Mouse (Mus musculus) lung, embryonic 16.5 days (tissue): ENCODE measurements around the gene U2af1l4. TPM values are rescaled to one million over a fixed set of nuclear protein-coding genes. Genes with fewer than 3 reads are reported as not detected.

Experiments
- ATAC-seq: fragments of 200-750 bp; cut with Nextera tagmentation; 2 replicates; pipeline ENCODE4 v1.8.0; 2017; ENCODE audit warnings: low read depth, mild to moderate bottlenecking, moderate library complexity
- H3K27ac ChIP-seq: fragments of 300-500 bp; sonication (generic); 2 replicates; pipeline ENCODE4 v1.5.1; 2014; ENCODE audit warnings: mild to moderate bottlenecking, control low read depth, low read length
- H3K27me3 ChIP-seq: fragments of 300-500 bp; sonication (generic); 2 replicates; pipeline ENCODE4 v1.6.1; 2014; ENCODE audit warnings: low read depth, low read length, mixed read lengths; ENCODE audit not compliant: control insufficient read depth, insufficient read depth
- H3K36me3 ChIP-seq: fragments of 300-500 bp; sonication (generic); 2 replicates; pipeline ENCODE4 v1.6.1; 2014; ENCODE audit warnings: low read length; ENCODE audit not compliant: control insufficient read depth, insufficient read depth
- H3K4me1 ChIP-seq: fragments of 300-500 bp; sonication (generic); replicated peaks from 2 replicates; pipeline ENCODE4 v1.6.1; 2014; ENCODE audit warnings: low read length, mixed read lengths; ENCODE audit not compliant: control insufficient read depth, insufficient read depth
- H3K4me2 ChIP-seq: fragments of 300-500 bp; sonication (generic); 2 replicates; pipeline ENCODE4 v1.6.1; 2014; ENCODE audit warnings: low read depth, low read length, control low read depth
- H3K4me3 ChIP-seq: fragments of 300-500 bp; sonication (generic); 2 replicates; pipeline ENCODE4 v1.5.1; 2014; ENCODE audit warnings: mild to moderate bottlenecking, low read length, control low read depth
- H3K9ac ChIP-seq: fragments of 300-500 bp; sonication (generic); 2 replicates; pipeline ENCODE4 v1.6.1; 2014; ENCODE audit warnings: low read length, control low read depth
- H3K9me3 ChIP-seq: fragments of 300-500 bp; sonication (generic); 2 replicates; pipeline ENCODE4 v1.6.1; 2016; ENCODE audit warnings: low read length; ENCODE audit not compliant: control insufficient read depth
- WGBS: fragments of 180-500 bp; shearing (Covaris S2); extraction: QIAGEN DNeasy Blood & Tissue Kit; methylation state at CpG from one replicate; pipeline ENCODE4 v1.1.7; 2014; 5-methylcytosine and 5-hydroxymethylcytosine counted together
- polyA plus RNA-seq: library from polyadenylated mRNA; unstranded; fragments of >200 nt; fragmentation: Nextera tagmentation; extraction: Ambion mirVana; gene quantifications from 2 replicates; pipeline ENCODE4 v1.2.1, GENCODE M21; 2015

The U2af1l4 gene
- polyA plus RNA-seq, 1 experiment from 2014 or later = 95.5 TPM

DNA sequence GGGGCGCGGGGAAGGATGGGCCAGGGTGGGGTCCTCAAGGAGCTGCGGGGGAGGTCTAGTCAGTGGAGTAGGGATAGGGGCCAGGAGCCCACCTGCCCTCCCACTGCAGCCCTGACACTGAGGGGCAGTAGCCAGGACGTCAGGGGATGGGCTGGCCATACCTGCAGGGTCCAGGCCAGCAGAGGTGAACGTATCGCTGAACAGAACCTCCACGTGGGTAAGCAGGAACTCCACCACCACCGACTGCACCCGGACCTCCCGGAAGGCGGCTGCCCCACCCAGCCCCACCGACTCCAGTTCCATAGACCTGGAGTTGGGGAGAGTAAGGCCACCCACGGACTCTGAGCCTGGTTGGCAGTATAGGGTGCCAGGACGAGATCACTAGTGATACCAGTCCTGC lies 36.1 kb upstream of the U2af1l4 start:
- WGBS = 85% methylated on average over 14 of the region's 14 CpGs
- H3K4me2 ChIP-seq = no peak overlapping the region
- ATAC-seq = no peak
- H3K9me3 ChIP-seq = no peaks in the 10 kb centered on the region
- H3K4me1 ChIP-seq = peaks cover 10% of the 10 kb centered on the region
- peaks cover 34% of the 10 kb centered on the region for H3K36me3 ChIP-seq
- H3K27me3 ChIP-seq = no peaks in the 10 kb centered on the region
- no peak overlapping the region for H3K27ac ChIP-seq
- H3K9ac ChIP-seq = peak overlapping the region; percentile 34; the same call in 1 of the 2 replicates
- H3K4me3 ChIP-seq = no peak overlapping the region

- Histone ChIP-seq H3K9me3 (no peaks in the 10 kb centered on the region), H3K4me3 (no peak overlapping the region), H3K4me2 (no peak overlapping the region), H3K27ac (no peak overlapping the region), H3K4me1 (peaks cover 22% of the 10 kb centered on the region), H3K9ac (no peak overlapping the region), H3K27me3 (no peaks in the 10 kb centered on the region), H3K36me3 (peaks cover 36% of the 10 kb centered on the region)
- 75% methylated on average over 9 of the region's 9 CpGs for WGBS
- ATAC-seq = no peak
Observed at GRCm38 (mm10) chr7:30531291-30531815, 31.7 kb upstream of the U2af1l4 start.

- Histone ChIP-seq H3K9ac (peak overlapping the region; percentile 38; the same call in 1 of the 2 replicates), H3K4me3 (no peak overlapping the region), H3K36me3 (peaks cover 29% of the 10 kb centered on the region), H3K4me1 (peaks cover 17% of the 10 kb centered on the region), H3K27me3 (no peaks in the 10 kb centered on the region), H3K9me3 (no peaks in the 10 kb centered on the region), H3K4me2 (0 out of 2 replicates have a peak overlapping the region, but pooled peaks have one; percentile 5), H3K27ac (no peak overlapping the region)
- ATAC-seq = no peak
- 21% methylated on average over 8 of the region's 8 CpGs for WGBS
Observed at GRCm38 (mm10) chr7:30532931-30533330, 30.2 kb upstream of the U2af1l4 start.

- 6% methylated on average over 22 of the region's 26 CpGs for WGBS
- Histone ChIP-seq H3K9ac (peak overlapping the region; percentile 80), H3K27ac (no peak overlapping the region; the same call in 1 of the 2 replicates)
Observed at GRCm38 (mm10) chr7:30533941-30534632, 29.0 kb upstream of the U2af1l4 start.

DNA sequence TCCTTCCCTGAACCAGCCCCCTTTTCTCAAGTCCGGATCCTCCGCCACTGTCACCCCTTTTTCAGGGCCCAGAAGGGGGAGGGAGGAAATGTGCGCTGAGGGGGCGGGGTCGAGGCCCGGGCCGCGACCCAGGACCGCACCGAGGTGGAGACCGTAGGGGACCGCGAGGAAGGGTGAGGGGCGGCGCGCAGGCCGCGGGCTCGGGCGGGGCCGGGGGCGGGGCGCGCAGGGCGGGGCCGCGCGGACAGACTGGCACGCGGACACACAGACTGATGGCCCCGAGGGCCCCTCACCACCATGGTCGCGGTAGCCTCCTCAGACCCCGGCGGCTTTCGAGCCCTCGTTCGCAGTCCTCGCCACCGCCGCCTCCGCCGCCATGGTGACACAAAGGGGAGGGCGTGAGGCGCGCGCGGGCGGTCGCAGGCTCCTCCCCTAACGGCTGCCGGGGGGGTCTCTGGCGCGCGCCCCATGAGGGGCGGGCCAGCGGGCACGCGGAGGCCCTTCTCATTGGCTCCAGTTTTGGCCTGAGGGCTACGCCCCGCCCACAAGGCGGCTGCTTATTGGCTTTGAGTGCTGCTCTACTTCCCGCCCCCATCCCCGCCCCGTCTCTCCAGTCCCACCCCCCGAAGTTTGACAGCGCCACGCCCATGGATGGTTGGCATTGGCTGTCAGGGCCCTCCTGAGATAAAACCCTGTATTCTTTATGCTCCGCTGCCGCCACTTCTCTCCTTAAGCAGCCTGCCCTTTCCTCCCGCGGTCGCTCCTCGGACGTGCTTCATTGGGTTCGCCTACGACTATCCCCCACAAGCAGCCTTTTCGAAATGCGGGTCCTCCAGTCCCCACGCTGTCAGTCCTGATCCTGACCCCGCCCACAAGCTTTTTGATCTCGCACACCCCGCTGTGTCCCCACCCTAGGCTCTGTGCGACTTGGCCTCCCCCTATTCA lies 28.2 kb upstream of the U2af1l4 start, which contains the start of gene Arhgap33:
Arhgap33 (minus strand) TSS at position 428 of the 945 bp plus-strand sequence.
- Histone ChIP-seq H3K27me3 (no peaks in the 10 kb centered on the region), H3K9me3 (no peaks in the 10 kb centered on the region), H3K4me2 (peak within 1 kb of the TSS; percentile 95), H3K27ac (peak within 1 kb of the TSS; percentile 69), H3K36me3 (peaks cover 18% of the 10 kb centered on the region), H3K9ac (peak within 1 kb of the TSS; percentile 80), H3K4me3 (peak within 1 kb of the TSS; percentile 85), H3K4me1 (peaks cover 17% of the 10 kb centered on the region)
- 0% methylated on average over 35 of the region's 84 CpGs for WGBS
- ATAC-seq = peak; percentile 96

More at GRCm38 (mm10) chr7:30533941-30534632, 29.0 kb upstream of the U2af1l4 start:
- H3K36me3 ChIP-seq = peaks cover 20% of the 10 kb centered on the region
- peak overlapping the region; percentile 85 for H3K4me3 ChIP-seq
- no peaks in the 10 kb centered on the region for H3K27me3 ChIP-seq
- H3K9me3 ChIP-seq = no peaks in the 10 kb centered on the region
- H3K4me2 ChIP-seq = peak overlapping the region; percentile 95
- peaks cover 17% of the 10 kb centered on the region for H3K4me1 ChIP-seq
- ATAC-seq = no peak

GRCm38 (mm10) chr7:30540572-30540971 lies 22.5 kb upstream of the U2af1l4 start:
- no peaks in the 10 kb centered on the region for H3K9me3 ChIP-seq
- no peak overlapping the region for H3K4me2 ChIP-seq
- H3K9ac ChIP-seq = no peak overlapping the region
- no peak overlapping the region for H3K4me3 ChIP-seq
- no peaks in the 10 kb centered on the region for H3K4me1 ChIP-seq
- no peak overlapping the region for H3K27ac ChIP-seq
- peaks cover 8% of the 10 kb centered on the region; the same call in 1 of the 2 replicates for H3K36me3 ChIP-seq
- WGBS = 87% methylated on average over 7 of the region's 7 CpGs
- no peaks in the 10 kb centered on the region for H3K27me3 ChIP-seq
- ATAC-seq = no peak

DNA sequence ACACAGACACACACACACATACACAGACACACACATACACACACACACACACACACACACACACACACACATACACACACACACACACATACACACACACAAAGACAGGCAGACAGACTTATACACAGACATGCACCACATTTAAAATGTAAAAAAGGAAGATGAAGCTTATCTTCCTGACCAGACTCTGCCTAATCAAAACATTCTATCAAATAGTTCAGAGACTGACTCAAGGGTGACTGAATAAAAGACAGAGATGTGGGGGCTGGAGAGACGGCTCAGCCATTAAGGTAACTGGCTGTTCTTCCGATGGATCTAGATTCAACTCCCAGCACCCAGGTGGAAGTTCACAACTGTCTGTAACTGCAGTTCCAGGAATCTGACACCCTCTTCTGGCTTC lies 18.8 kb upstream of the U2af1l4 start:
- H3K9ac ChIP-seq = no peak overlapping the region
- no peaks in the 10 kb centered on the region for H3K9me3 ChIP-seq
- no peaks in the 10 kb centered on the region for H3K27me3 ChIP-seq
- no peak overlapping the region for H3K4me2 ChIP-seq
- H3K27ac ChIP-seq = no peak overlapping the region
- no peaks in the 10 kb centered on the region for H3K4me1 ChIP-seq
- peaks cover 10% of the 10 kb centered on the region; the same call in 1 of the 2 replicates for H3K36me3 ChIP-seq
- WGBS = 85% methylated on average over 2 of the region's 2 CpGs
- no peak for ATAC-seq
- H3K4me3 ChIP-seq = no peak overlapping the region

GRCm38 (mm10) chr7:30549880-30550279 lies 13.2 kb upstream of the U2af1l4 start:
- peaks cover 9% of the 10 kb centered on the region; the same call in 1 of the 2 replicates for H3K4me1 ChIP-seq
- H3K9me3 ChIP-seq = no peaks in the 10 kb centered on the region
- no peak overlapping the region for H3K4me3 ChIP-seq
- no peak overlapping the region for H3K4me2 ChIP-seq
- H3K36me3 ChIP-seq = peaks cover 8% of the 10 kb centered on the region
- no peaks in the 10 kb centered on the region for H3K27me3 ChIP-seq
- H3K9ac ChIP-seq = no peak overlapping the region
- no peak for ATAC-seq
- no peak overlapping the region for H3K27ac ChIP-seq
- 94% methylated on average over 2 of the region's 2 CpGs for WGBS

DNA sequence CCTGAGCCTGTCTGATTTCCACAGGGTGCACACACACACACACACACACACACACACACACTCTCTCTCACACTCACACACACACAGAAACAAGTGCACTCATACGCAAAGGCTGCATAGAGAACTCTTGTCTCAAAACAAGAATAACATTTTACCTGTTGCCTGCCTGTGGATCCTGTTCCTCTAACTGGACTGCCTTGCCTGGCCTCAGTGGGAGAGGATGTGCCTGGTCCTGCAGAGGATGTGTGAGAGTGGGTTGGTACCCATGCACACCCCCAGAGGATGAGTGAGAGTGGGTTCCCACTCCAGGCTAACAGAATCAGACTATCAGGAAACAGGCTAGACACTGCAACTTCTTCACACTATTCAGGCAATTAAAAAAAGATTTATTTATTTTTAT lies 12.5 kb upstream of the U2af1l4 start:
- H3K27ac ChIP-seq = no peak overlapping the region
- no peaks in the 10 kb centered on the region for H3K27me3 ChIP-seq
- no peak overlapping the region for H3K9ac ChIP-seq
- ATAC-seq = no peak
- 77% methylated on average over 1 of the region's 1 CpGs for WGBS
- peaks cover 9% of the 10 kb centered on the region; the same call in 1 of the 2 replicates for H3K4me1 ChIP-seq
- H3K4me2 ChIP-seq = no peak overlapping the region
- no peaks in the 10 kb centered on the region for H3K9me3 ChIP-seq
- no peak overlapping the region for H3K4me3 ChIP-seq
- peaks cover 10% of the 10 kb centered on the region for H3K36me3 ChIP-seq
